Mouse (Mus musculus): ENCODE results near the gene Hnrnpll.

DNA sequence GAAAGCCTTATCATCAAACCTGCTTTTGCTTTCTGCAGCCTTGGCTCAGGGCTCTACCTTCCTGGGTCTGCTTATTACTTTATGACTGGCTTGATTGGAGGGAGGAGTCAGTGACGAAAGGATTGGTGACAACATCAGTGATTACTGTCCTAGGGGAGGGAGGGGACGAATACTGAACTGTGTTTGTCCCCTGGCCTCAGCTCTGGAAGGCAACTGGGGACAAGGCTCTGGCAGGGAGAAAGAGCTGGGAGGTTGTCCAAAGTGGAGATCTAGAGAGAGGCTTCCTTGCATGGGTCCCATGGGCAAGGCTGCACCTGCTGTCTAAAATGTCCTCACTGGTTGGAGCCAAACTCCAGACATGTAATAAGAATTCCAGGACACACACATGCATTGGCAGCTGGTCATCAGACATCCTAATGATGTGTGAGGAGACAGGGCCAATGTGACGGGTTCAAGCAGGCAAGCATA, 59.7 kb downstream of the Hnrnpll start:
- no peak for TF ChIP-seq CTCF (IDR thresholded peaks at IDR 0.05)
- TF ChIP-seq EP300 (IDR thresholded peaks at IDR 0.05; ENCODE audit: insufficient read depth, low read depth, low read length), result peak; percentile 79
